8 mouse cellular contexts compared by ENCODE assay signal in genomic region chr7:29246619-29247313, GRCm38 (mm10). TPM values are rescaled to one million over a fixed set of nuclear protein-coding genes. Genes with fewer than 3 reads are reported as not detected.
DNase-seq lines count a peak whose midpoint lies in the region; ATAC-seq and TF ChIP-seq lines count a peak whose summit lies in the region.

No protein-coding gene starts in this region.

- peaks cover 14% of the 10 kb centered on the region; the same call in 1 of the 2 replicates for H3K4me1 ChIP-seq in lung, embryonic 14.5 days (ENCODE audit: insufficient read depth)
- peaks cover 25% of the 10 kb centered on the region for H3K4me1 ChIP-seq in intestine, embryonic 16.5 days (ENCODE audit: control insufficient read depth, insufficient read depth, low read length)
- H3K4me1 ChIP-seq in stomach, embryonic 14.5 days (ENCODE audit: control insufficient read depth, insufficient read depth, low read length): peaks cover 24% of the 10 kb centered on the region

- H3K27ac ChIP-seq in lung, embryonic 14.5 days (ENCODE audit: low read depth): peak overlapping the region; percentile 36; the same call in 1 of the 2 replicates
- peak overlapping the region; percentile 75 for H3K27ac ChIP-seq in intestine, embryonic 16.5 days (ENCODE audit: low read length)
- H3K27ac ChIP-seq in stomach, embryonic 14.5 days (ENCODE audit: low read length): no peak overlapping the region

- no peak for TF ChIP-seq CTCF in lung, embryonic 14.5 days (IDR thresholded peaks at IDR 0.05; ENCODE audit: low read depth)

- peak overlapping the region; percentile 54; the same call in 1 of the 2 replicates for H3K4me2 ChIP-seq in lung, embryonic 14.5 days
- peak overlapping the region; percentile 55 for H3K4me2 ChIP-seq in intestine, embryonic 16.5 days (ENCODE audit: low read depth, low read length)
- H3K4me2 ChIP-seq in stomach, embryonic 14.5 days (replicated peaks; ENCODE audit: low read depth, low read length): peak overlapping the region; percentile 45

- WGBS in lung, embryonic 14.5 days: 72% methylated on average over 21 of the region's 21 CpGs
- WGBS in intestine, embryonic 16.5 days: 69% methylated on average over 21 of the region's 21 CpGs
- WGBS in stomach, embryonic 14.5 days: 75% methylated on average over 21 of the region's 21 CpGs

- peak; percentile 18; the same call in 1 of the 2 replicates for ATAC-seq in frontal cortex, adult (ENCODE audit: low TSS enrichment)
- no peak for ATAC-seq in lung, embryonic 14.5 days (ENCODE audit: insufficient read depth)
- no peak for ATAC-seq in intestine, embryonic 16.5 days
- 0 out of 2 replicates have a peak, but pooled peaks have one; percentile 0 for ATAC-seq in stomach, embryonic 14.5 days (ENCODE audit: insufficient number of reproducible peaks, insufficient read depth, low FRiP score, low read depth)

- no peak overlapping the region for H3K9ac ChIP-seq in lung, embryonic 14.5 days
- peak overlapping the region; percentile 76 for H3K9ac ChIP-seq in intestine, embryonic 16.5 days (ENCODE audit: low read depth, low read length)
- no peak overlapping the region for H3K9ac ChIP-seq in stomach, embryonic 14.5 days (replicated peaks; ENCODE audit: low read depth, low read length)

- H3K27me3 ChIP-seq in lung, embryonic 14.5 days (ENCODE audit: insufficient read depth, low read length): no peaks in the 10 kb centered on the region
- H3K27me3 ChIP-seq in intestine, embryonic 16.5 days (replicated peaks; ENCODE audit: control insufficient read depth, insufficient read depth, low read length): no peaks in the 10 kb centered on the region
- H3K27me3 ChIP-seq in stomach, embryonic 14.5 days (ENCODE audit: control insufficient read depth, insufficient read depth, low read length): no peaks in the 10 kb centered on the region

- peak overlapping the region; percentile 27; the same call in 1 of the 2 replicates for H3K4me3 ChIP-seq in lung, embryonic 14.5 days (ENCODE audit: low read depth, low read length)
- peak overlapping the region; percentile 57 for H3K4me3 ChIP-seq in intestine, embryonic 16.5 days (ENCODE audit: low read length)
- peak overlapping the region; percentile 23; the same call in 1 of the 2 replicates for H3K4me3 ChIP-seq in stomach, embryonic 14.5 days (ENCODE audit: low read depth, low read length)

- no peaks in the 10 kb centered on the region for H3K9me3 ChIP-seq in lung, embryonic 14.5 days (ENCODE audit: low read depth, low read length)
- no peaks in the 10 kb centered on the region for H3K9me3 ChIP-seq in intestine, embryonic 16.5 days (ENCODE audit: control insufficient read depth, low read length)
- no peaks in the 10 kb centered on the region for H3K9me3 ChIP-seq in stomach, embryonic 14.5 days (ENCODE audit: control insufficient read depth, low read depth, low read length)

- peaks cover 31% of the 10 kb centered on the region for H3K36me3 ChIP-seq in lung, embryonic 14.5 days (ENCODE audit: insufficient read depth)
- 0 out of 2 replicates have a peak, but pooled peaks cover 6% of the 10 kb centered on the region for H3K36me3 ChIP-seq in intestine, embryonic 16.5 days (ENCODE audit: control insufficient read depth, insufficient read depth, low read length)
- H3K36me3 ChIP-seq in stomach, embryonic 14.5 days (ENCODE audit: control insufficient read depth, insufficient read depth, low read length): peaks cover 10% of the 10 kb centered on the region

- no peak for DNase-seq in frontal cortex, postnatal 25 days (ENCODE audit: low spot score in 2 of 2)
- DNase-seq in lung, embryonic 14.5 days: peak; percentile 55
- no peak for DNase-seq in lung, postnatal 4 days
- DNase-seq in urinary bladder, postnatal 4 days (ENCODE audit: low spot score in 2 of 2): no peak
- DNase-seq in MN1 (ENCODE audit: low spot score): no peak

RNA-seq across cellular contexts. Expression of gene 2200002D01Rik, which starts 1.5 kb away (rescaled TPM):
- polyA plus RNA-seq in lung, embryonic 14.5 days (2014; fragmentation: Nextera tagmentation; extraction: Ambion mirVana): 4.6 and 4.7 TPM in 2 replicates
- 261 and 264 TPM in 2 replicates for polyA plus RNA-seq in intestine, embryonic 16.5 days (2015; fragmentation: Nextera tagmentation; extraction: Ambion mirVana)
- polyA plus RNA-seq in stomach, embryonic 14.5 days (2014; fragmentation: Nextera tagmentation; extraction: Ambion mirVana): 35.0 and 36.6 TPM in 2 replicates

RNA-seq across cellular contexts. Expression of gene Yif1b, which starts 8.6 kb away (rescaled TPM):
- 121 and 123 TPM in 2 replicates for polyA plus RNA-seq in lung, embryonic 14.5 days (2014; fragmentation: Nextera tagmentation; extraction: Ambion mirVana)
- polyA plus RNA-seq in intestine, embryonic 16.5 days (2015; fragmentation: Nextera tagmentation; extraction: Ambion mirVana): 83.1 and 83.7 TPM in 2 replicates
- polyA plus RNA-seq in stomach, embryonic 14.5 days (2014; fragmentation: Nextera tagmentation; extraction: Ambion mirVana): 93.4 and 100.0 TPM in 2 replicates

RNA-seq across cellular contexts. Expression of gene Kcnk6, which starts 14.5 kb away (rescaled TPM):
- polyA plus RNA-seq in lung, embryonic 14.5 days (2014; fragmentation: Nextera tagmentation; extraction: Ambion mirVana): 0.84 and 1.1 TPM in 2 replicates
- 2.5 TPM in 2 replicates for polyA plus RNA-seq in intestine, embryonic 16.5 days (2015; fragmentation: Nextera tagmentation; extraction: Ambion mirVana)
- 0.73 and 0.98 TPM in 2 replicates for polyA plus RNA-seq in stomach, embryonic 14.5 days (2014; fragmentation: Nextera tagmentation; extraction: Ambion mirVana)

RNA-seq across cellular contexts. Expression of gene Catsperg1, which starts 32.9 kb away (rescaled TPM):
- 0.57 and 0.87 TPM in 2 replicates for polyA plus RNA-seq in lung, embryonic 14.5 days (2014; fragmentation: Nextera tagmentation; extraction: Ambion mirVana)
- polyA plus RNA-seq in intestine, embryonic 16.5 days (2015; fragmentation: Nextera tagmentation; extraction: Ambion mirVana): 0.42 and 0.92 TPM in 2 replicates
- 0.64 and 1.6 TPM in 2 replicates for polyA plus RNA-seq in stomach, embryonic 14.5 days (2014; fragmentation: Nextera tagmentation; extraction: Ambion mirVana)

RNA-seq across cellular contexts. Expression of gene Spint2, which starts 34.9 kb away (rescaled TPM):
- polyA plus RNA-seq in lung, embryonic 14.5 days (2014; fragmentation: Nextera tagmentation; extraction: Ambion mirVana): 243 and 265 TPM in 2 replicates
- polyA plus RNA-seq in intestine, embryonic 16.5 days (2015; fragmentation: Nextera tagmentation; extraction: Ambion mirVana): 626 and 672 TPM in 2 replicates
- polyA plus RNA-seq in stomach, embryonic 14.5 days (2014; fragmentation: Nextera tagmentation; extraction: Ambion mirVana): 386 and 405 TPM in 2 replicates

Comparison
In these comparisons a context has a peak if more than half of its experiments do, and no peak if none do; other contexts are left out.
1. ATAC-seq: peak in frontal cortex, adult (single experiment) and stomach, embryonic 14.5 days (single experiment); none in lung, embryonic 14.5 days (single experiment) and intestine, embryonic 16.5 days (single experiment).
2. Peak in every context shown above with its lines, with median percentiles within 50 percentile points of each other: H3K4me2 ChIP-seq and H3K4me3 ChIP-seq.